Mouse (Mus musculus) limb, embryonic 14.5 days (tissue): ENCODE data around the gene Pigu. TPM values are rescaled to one million over a fixed set of nuclear protein-coding genes. Genes with fewer than 3 reads are reported as not detected.

Experiments
- ATAC-seq: fragments of 200-750 bp; cut with Nextera tagmentation; 2 replicates; pipeline ENCODE4 v1.8.0; 2017; ENCODE audit warnings: low read depth, moderate number of reproducible peaks, moderate TSS enrichment; ENCODE audit not compliant: low FRiP score
- DNase-seq: peaks from one replicate; pipeline ENCODE4 v3.0.0-alpha.2; 2015; ENCODE audit warnings: low spot score
- H3K27ac ChIP-seq: fragments of 300-500 bp; sonication (generic); replicated peaks from 2 replicates; pipeline ENCODE4 v1.5.1; 2014; ENCODE audit warnings: low read depth, mild to moderate bottlenecking, low read length, moderate library complexity, mixed read lengths
- H3K27me3 ChIP-seq: fragments of 300-500 bp; sonication (generic); 2 replicates; pipeline ENCODE4 v1.6.1; 2014; ENCODE audit warnings: low read length, mixed read lengths; ENCODE audit not compliant: control insufficient read depth, insufficient read depth
- H3K36me3 ChIP-seq: fragments of 300-500 bp; sonication (generic); 2 replicates; pipeline ENCODE4 v1.6.1; 2014; ENCODE audit warnings: mild to moderate bottlenecking, low read length, moderate library complexity, mixed read lengths; ENCODE audit not compliant: control insufficient read depth, insufficient read depth
- H3K4me1 ChIP-seq: fragments of 300-500 bp; sonication (generic); 2 replicates; pipeline ENCODE4 v1.6.1; 2014; ENCODE audit warnings: antibody characterized with exemption, low read length, mixed read lengths; ENCODE audit not compliant: control insufficient read depth, insufficient read depth
- H3K4me2 ChIP-seq: fragments of 300-500 bp; sonication (generic); replicated peaks from 2 replicates; pipeline ENCODE4 v1.6.1; 2014; ENCODE audit warnings: low read depth, mild to moderate bottlenecking, low read length, moderate library complexity; ENCODE audit not compliant: severe bottlenecking
- H3K4me3 ChIP-seq: fragments of 300-500 bp; sonication (generic); replicated peaks from 2 replicates; pipeline ENCODE4 v1.5.1; 2014; ENCODE audit warnings: low read length
- H3K9ac ChIP-seq: fragments of 300-500 bp; sonication (generic); 2 replicates; pipeline ENCODE4 v1.6.1; 2014; ENCODE audit warnings: mild to moderate bottlenecking, low read depth, low read length, moderate library complexity; ENCODE audit not compliant: severe bottlenecking
- H3K9me3 ChIP-seq: fragments of 300-500 bp; sonication (generic); 2 replicates; pipeline ENCODE4 v1.6.1; 2016; ENCODE audit warnings: low read length; ENCODE audit not compliant: control insufficient read depth
- POLR2A ChIP-seq: fragments of 200-500 bp; IDR thresholded peaks from 2 replicates; pipeline ENCODE4 v1.8.0; 2012; ENCODE audit warnings: inconsistent platforms, mild to moderate bottlenecking, moderate library complexity, borderline replicate concordance; ENCODE audit not compliant: insufficient read depth, insufficient read length; ENCODE audit errors: extremely low read depth
- WGBS: fragments of 180-500 bp; shearing (Covaris S2); extraction: QIAGEN DNeasy Blood & Tissue Kit; methylation state at CpG from one replicate; pipeline ENCODE4 v1.1.7; 2014; 5-methylcytosine and 5-hydroxymethylcytosine counted together
- microRNA counts: library from miRNA; unstranded; fragments of <30 nt; microRNA quantifications from one replicate; lab custom pipeline; 2016
- microRNA-seq: library from miRNA; unstranded; fragments of <30 nt; microRNA quantifications from one replicate; pipeline ENCODE4, GENCODE M21; 2016
- polyA plus RNA-seq, 2 experiments: library from polyadenylated mRNA; depleted of rRNA in 1 of 2; stranded (reverse) in 1 of 2; unstranded in 1 of 2; fragments of >200 nt; fragmentation: Nextera tagmentation in 1 of 2; extraction: Ambion mirVana in 1 of 2; gene quantifications; 2 replicates each; pipeline versions ENCODE4 v1.2.1 to v1.2.3; 2012 to 2014

The Pigu gene
- polyA plus RNA-seq, 2 experiments = 43.8 to 50.7 TPM

- Histone ChIP-seq H3K27me3 (no peaks in the 10 kb centered on the region), H3K4me1 (peaks cover 15% of the 10 kb centered on the region), H3K27ac (no peak overlapping the region), H3K9ac (no peak overlapping the region), H3K4me2 (no peak overlapping the region), H3K9me3 (no peaks in the 10 kb centered on the region), H3K36me3 (peaks cover 40% of the 10 kb centered on the region), H3K4me3 (no peak overlapping the region)
- ATAC-seq = no peak
- no peak for TF ChIP-seq POLR2A
- 70% methylated on average over 4 of the region's 4 CpGs for WGBS
- no peak for DNase-seq
Measured at GRCm38 (mm10) chr2:155240915-155241314, 116.3 kb downstream of the Pigu start.

GRCm38 (mm10) chr2:155237276-155237675, 120.0 kb downstream of the Pigu start:
- Histone ChIP-seq H3K36me3 (peaks cover 7% of the 10 kb centered on the region; the same call in 1 of the 2 replicates), H3K4me1 (peaks cover 19% of the 10 kb centered on the region), H3K4me2 (peak overlapping the region; percentile 78), H3K4me3 (peak overlapping the region; percentile 73), H3K9me3 (no peaks in the 10 kb centered on the region), H3K27ac (no peak overlapping the region), H3K27me3 (no peaks in the 10 kb centered on the region), H3K9ac (peak overlapping the region; percentile 88)
- WGBS = 12% methylated on average over 4 of the region's 4 CpGs
- TF ChIP-seq POLR2A = no peak
- ATAC-seq (no peak), DNase-seq (no peak)

GRCm38 (mm10) chr2:155236362-155236992, 120.8 kb downstream of the Pigu start, which contains the start of gene Dynlrb1:
Gene Dynlrb1, plus strand, starts transcription at chr2:155236533.
- DNase-seq (peak; percentile 95), ATAC-seq (peak; percentile 98)
- no peaks in the 10 kb centered on the region for H3K9me3 ChIP-seq
- H3K27ac ChIP-seq = peak within 1 kb of the TSS; percentile 87
- H3K4me1 ChIP-seq = peaks cover 19% of the 10 kb centered on the region
- TF ChIP-seq POLR2A = peak; percentile 73; the same call in 1 of the 2 replicates
- whole genome bisulfite sequencing = under 1% methylated on average over 47 of the region's 50 CpGs
- H3K4me2 ChIP-seq = peak within 1 kb of the TSS; percentile 78
- H3K27me3 ChIP-seq = no peaks in the 10 kb centered on the region
- peak within 1 kb of the TSS; percentile 73 for H3K4me3 ChIP-seq
- peak within 1 kb of the TSS; percentile 88 for H3K9ac ChIP-seq
- peaks cover 6% of the 10 kb centered on the region; the same call in 1 of the 2 replicates for H3K36me3 ChIP-seq

- peak overlapping the region; percentile 69 for H3K4me2 ChIP-seq
- H3K4me1 ChIP-seq = peaks cover 19% of the 10 kb centered on the region
- peaks cover 6% of the 10 kb centered on the region; the same call in 1 of the 2 replicates for H3K36me3 ChIP-seq
- DNase-seq (no peak), ATAC-seq (peak; percentile 90)
- peak overlapping the region; percentile 73 for H3K4me3 ChIP-seq
- peak overlapping the region; percentile 87 for H3K27ac ChIP-seq
- no peaks in the 10 kb centered on the region for H3K27me3 ChIP-seq
- WGBS = 6% methylated on average over 13 of the region's 13 CpGs
- no peaks in the 10 kb centered on the region for H3K9me3 ChIP-seq
- peak overlapping the region; percentile 88 for H3K9ac ChIP-seq
- TF ChIP-seq POLR2A = no peak
Measured at GRCm38 (mm10) chr2:155235746-155236361, 121.4 kb downstream of the Pigu start.

MicroRNAs within 50 kb of the gene (microRNA counts, 519-probe panel; counts per million panel counts)
- 1,940 counts per million, percentile 24 among the panel's probes with 10 or more counts for microRNA mmu-miR-695 (lab: Ali Mortazavi, UCI)

Small RNA genes lying within 50 kb of the gene (microRNA-seq; reads per million reads assigned to microRNA genes)
- not detected for gene Mir695

Other genes with a start within 250 kb of the Pigu start
- gene Itch, start 223.9 kb downstream of the Pigu start, polyA plus RNA-seq (2012; rRNA removed) = 30.2 and 31.1 TPM in 2 replicates
- gene Itch, start 223.9 kb downstream of the Pigu start, polyA plus RNA-seq (2014; fragmentation: Nextera tagmentation; extraction: Ambion mirVana) = 49.8 and 54.6 TPM in 2 replicates
- gene Dynlrb1, start 120.9 kb downstream of the Pigu start, polyA plus RNA-seq (2012; rRNA removed) = 476 and 534 TPM in 2 replicates
- 501 and 509 TPM in 2 replicates for gene Dynlrb1, start 120.9 kb downstream of the Pigu start, polyA plus RNA-seq (2014; fragmentation: Nextera tagmentation; extraction: Ambion mirVana)
- gene Map1lc3a, start 81.1 kb downstream of the Pigu start, polyA plus RNA-seq (2012; rRNA removed) = 129 and 134 TPM in 2 replicates
- gene Map1lc3a, start 81.1 kb downstream of the Pigu start, polyA plus RNA-seq (2014; fragmentation: Nextera tagmentation; extraction: Ambion mirVana) = 233 TPM in 2 replicates
- 26.8 and 35.7 TPM in 2 replicates for gene Trp53inp2, start 23.6 kb upstream of the Pigu start, polyA plus RNA-seq (2012; rRNA removed)
- gene Trp53inp2, start 23.6 kb upstream of the Pigu start, polyA plus RNA-seq (2014; fragmentation: Nextera tagmentation; extraction: Ambion mirVana) = 15.5 and 17.6 TPM in 2 replicates
- 45.4 and 54.2 TPM in 2 replicates for gene Ncoa6, start 116.5 kb upstream of the Pigu start, polyA plus RNA-seq (2012; rRNA removed)
- gene Ncoa6, start 116.5 kb upstream of the Pigu start, polyA plus RNA-seq (2014; fragmentation: Nextera tagmentation; extraction: Ambion mirVana) = 26.9 and 31.1 TPM in 2 replicates
- gene Acss2, start 160.5 kb upstream of the Pigu start, polyA plus RNA-seq (2012; rRNA removed) = 13.3 and 14.8 TPM in 2 replicates
- 15.0 and 15.8 TPM in 2 replicates for gene Acss2, start 160.5 kb upstream of the Pigu start, polyA plus RNA-seq (2014; fragmentation: Nextera tagmentation; extraction: Ambion mirVana)
- 18.0 and 32.5 TPM in 2 replicates for gene Ggt7, start 160.8 kb upstream of the Pigu start, polyA plus RNA-seq (2012; rRNA removed)
- 3.7 and 4.4 TPM in 2 replicates for gene Ggt7, start 160.8 kb upstream of the Pigu start, polyA plus RNA-seq (2014; fragmentation: Nextera tagmentation; extraction: Ambion mirVana)
- 16.3 and 21.3 TPM in 2 replicates for gene Gss, start 235.4 kb upstream of the Pigu start, polyA plus RNA-seq (2012; rRNA removed)
- gene Gss, start 235.4 kb upstream of the Pigu start, polyA plus RNA-seq (2014; fragmentation: Nextera tagmentation; extraction: Ambion mirVana) = 24.9 and 28.7 TPM in 2 replicates